Mouse (Mus musculus) small intestine, adult 2 months (tissue): ENCODE data around the gene Wdr25.

Source experiments
- CTCF ChIP-seq: fragments of 200-500 bp; IDR thresholded peaks from 2 replicates; pipeline ENCODE4 v1.5.1; 2012; ENCODE audit warnings: low read depth, mild to moderate bottlenecking, control low read depth, inconsistent platforms, low read length, moderate library complexity, mixed read lengths; ENCODE audit not compliant: insufficient replicate concordance, insufficient read length; ENCODE audit errors: extremely low read depth
- POLR2A ChIP-seq: fragments of 200-500 bp; IDR thresholded peaks from 2 replicates; pipeline ENCODE4 v1.6.1; 2012; ENCODE audit warnings: low read depth, mild to moderate bottlenecking, control low read depth, inconsistent platforms, low read length, moderate library complexity

DNA sequence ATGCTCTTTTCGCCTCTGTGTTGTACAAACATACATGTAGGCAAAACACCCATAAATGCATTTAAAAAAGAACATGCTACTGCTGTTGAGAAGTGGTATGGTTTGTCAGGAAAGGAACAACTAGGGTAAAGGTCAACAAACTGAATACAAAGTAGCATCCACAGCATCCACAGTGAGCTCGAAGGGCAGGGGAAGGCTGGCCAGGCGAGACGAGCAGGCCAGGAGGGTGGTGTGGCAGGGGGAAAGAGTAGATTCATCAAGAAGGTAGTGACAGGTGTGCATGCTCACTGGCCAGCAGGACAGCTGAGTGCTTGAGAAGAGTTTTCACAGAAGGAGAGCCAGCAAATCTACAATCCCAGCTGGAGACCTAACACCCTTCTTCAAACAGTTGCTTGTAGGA, 74.2 kb downstream of the Wdr25 start:
- no peak for TF ChIP-seq CTCF
- TF ChIP-seq POLR2A: no peak
